ENCODE assay signal across 22 mouse cellular contexts in genomic region chr15:101271107-101271506, GRCm38 (mm10). TPM values are rescaled to one million over a fixed set of nuclear protein-coding genes. Genes with fewer than 3 reads are reported as not detected.
A peak's percentile ranks its signal among the peaks of the same experiment; 100 is the strongest.
DNase-seq lines count a peak whose midpoint lies in the region; ATAC-seq lines count a peak whose summit lies in the region.
"Had no signal": no experiment of that assay in that cellular context is flagged by ENCODE, and none has a peak within 500 bp of the region (broad histone marks: within the 10 kb centered on the region; RNA-seq: fewer than 3 reads in every experiment).

No protein-coding gene starts in this region.

- H3K36me3 ChIP-seq in neural tube, embryonic 13.5 days = peaks cover 43% of the 10 kb centered on the region
- H3K36me3 ChIP-seq in neural tube, embryonic 15.5 days = peaks cover 25% of the 10 kb centered on the region

- 75% methylated on average over 3 of the region's 3 CpGs for WGBS in neural tube, embryonic 13.5 days
- WGBS in neural tube, embryonic 15.5 days = 91% methylated on average over 3 of the region's 3 CpGs

- H3K4me1 ChIP-seq in neural tube, embryonic 13.5 days (replicated peaks) = peaks cover 13% of the 10 kb centered on the region
- peaks cover 13% of the 10 kb centered on the region for H3K4me1 ChIP-seq in neural tube, embryonic 15.5 days

- no peak overlapping the region for H3K4me3 ChIP-seq in neural tube, embryonic 13.5 days
- no peak overlapping the region for H3K4me3 ChIP-seq in neural tube, embryonic 15.5 days (replicated peaks)
- H3K4me3 ChIP-seq: embryonic facial prominence, embryonic 12.5 days; forebrain, embryonic 15.5 days; heart, adult 2 months; heart, embryonic 12.5 days had no signal

- no peak overlapping the region for H3K4me2 ChIP-seq in neural tube, embryonic 13.5 days
- no peak overlapping the region for H3K4me2 ChIP-seq in neural tube, embryonic 15.5 days
- H3K4me2 ChIP-seq: embryonic facial prominence, embryonic 12.5 days; forebrain, embryonic 15.5 days; heart, embryonic 12.5 days had no signal

- no peaks in the 10 kb centered on the region for H3K9me3 ChIP-seq in neural tube, embryonic 13.5 days
- H3K9me3 ChIP-seq in neural tube, embryonic 15.5 days (replicated peaks) = no peaks in the 10 kb centered on the region
- H3K9me3 ChIP-seq: embryonic facial prominence, embryonic 12.5 days; forebrain, embryonic 15.5 days; heart, embryonic 12.5 days had no signal

- no peak for ATAC-seq in neural tube, embryonic 13.5 days (ENCODE audit: low read depth)
- no peak for ATAC-seq in neural tube, embryonic 15.5 days (ENCODE audit: low FRiP score)
- ATAC-seq in megakaryocyte progenitor cell, adult 5-6 weeks (replicated peaks; ENCODE audit: poor library complexity) = no peak
- ATAC-seq: activated CD4-positive, CD25-positive, alpha-beta regulatory T cell, adult 4 months; forebrain, embryonic 15.5 days; hindbrain, embryonic 16.5 days; Patski had no signal

- H3K27ac ChIP-seq in neural tube, embryonic 13.5 days (replicated peaks) = peak overlapping the region; percentile 29; the same call in 1 of the 2 replicates
- no peak overlapping the region for H3K27ac ChIP-seq in neural tube, embryonic 15.5 days (replicated peaks)
- H3K27ac ChIP-seq: embryonic facial prominence, embryonic 12.5 days; forebrain, embryonic 15.5 days; heart, adult 2 months had no signal

- peaks cover 26% of the 10 kb centered on the region for H3K27me3 ChIP-seq in neural tube, embryonic 13.5 days
- H3K27me3 ChIP-seq in neural tube, embryonic 15.5 days (replicated peaks) = peaks cover 17% of the 10 kb centered on the region
- H3K27me3 ChIP-seq: heart, embryonic 12.5 days; Patski had no signal

- peak; percentile 53 to 57 for DNase-seq in adrenal gland, adult (ENCODE audit: inconsistent age in 2 of 2, low spot score in 1 of 2)
- DNase-seq in adrenal gland, postnatal 36 days = no peak
- no peak for DNase-seq in neural tube, embryonic 10.5 days (ENCODE audit: extremely low spot score, low spot score)
- DNase-seq in heart, postnatal 14 days = no peak
- DNase-seq: adrenal gland, postnatal 25 days; B cell, adult 2 months; cerebellum, adult 11 months; cerebellum, adult 8-10 months; cerebellum, postnatal 14 days; gastrocnemius, postnatal 10 days; heart, adult 2 months; heart, postnatal 36 days had no signal

- H3K9ac ChIP-seq in neural tube, embryonic 13.5 days = no peak overlapping the region
- peak overlapping the region; percentile 30; the same call in 1 of the 2 replicates for H3K9ac ChIP-seq in neural tube, embryonic 15.5 days (replicated peaks)
- H3K9ac ChIP-seq: embryonic facial prominence, embryonic 12.5 days; forebrain, embryonic 15.5 days; heart, embryonic 12.5 days had no signal

- intact Hi-C loops in heart, postnatal 14 days (cut with DNase I) = no loop called here

RNA-seq across cellular contexts. Expression of gene Atg101, which starts 13.0 kb away (rescaled TPM):
- 10 to 100 TPM; 53.6 to 90.1 TPM for total RNA-seq in adrenal gland, postnatal 36 days (2021)
- 77.9 and 84.7 TPM in 2 replicates for polyA plus RNA-seq in neural tube, embryonic 13.5 days (2015; fragmentation: Nextera tagmentation; extraction: Ambion mirVana)
- 77.2 TPM in 2 replicates for polyA plus RNA-seq in neural tube, embryonic 15.5 days (2015; fragmentation: Nextera tagmentation; extraction: Ambion mirVana)
- total RNA-seq in heart, postnatal 14 days (2021) = 10 to 100 TPM; 24.7 to 25.5 TPM
- 7.9 and 13.1 TPM in 2 replicates for total RNA-seq in megakaryocyte progenitor cell, adult 5-6 weeks (2015)
- total RNA-seq in megakaryocyte progenitor cell, adult 5-6 weeks (2017) = 58.6 and 63.5 TPM in 2 replicates

RNA-seq across cellular contexts. Expression of gene Nr4a1, which starts 17.0 kb away (rescaled TPM):
- 1,000 to 10,000 TPM in 1 of 2 experiments, 100 to 1,000 TPM in 1; 924 to 1,160 TPM for total RNA-seq in adrenal gland, postnatal 36 days (2021)
- 6.4 and 7.6 TPM in 2 replicates for polyA plus RNA-seq in neural tube, embryonic 13.5 days (2015; fragmentation: Nextera tagmentation; extraction: Ambion mirVana)
- 7.9 and 10.6 TPM in 2 replicates for polyA plus RNA-seq in neural tube, embryonic 15.5 days (2015; fragmentation: Nextera tagmentation; extraction: Ambion mirVana)
- total RNA-seq in heart, postnatal 14 days (2021) = 10 to 100 TPM; 14.0 to 63.1 TPM
- total RNA-seq in megakaryocyte progenitor cell, adult 5-6 weeks (2015) = 6.5 and 11.3 TPM in 2 replicates
- total RNA-seq in megakaryocyte progenitor cell, adult 5-6 weeks (2017) = 7.1 and 7.9 TPM in 2 replicates

RNA-seq across cellular contexts. Expression of gene 6030408B16Rik, which starts 21.9 kb away (rescaled TPM):
- under 1 TPM; 0.36 to 0.40 TPM for total RNA-seq in adrenal gland, postnatal 36 days (2021)
- 0.43 and 0.60 TPM in 2 replicates for polyA plus RNA-seq in neural tube, embryonic 13.5 days (2015; fragmentation: Nextera tagmentation; extraction: Ambion mirVana)
- 0.44 and 0.63 TPM in 2 replicates for polyA plus RNA-seq in neural tube, embryonic 15.5 days (2015; fragmentation: Nextera tagmentation; extraction: Ambion mirVana)
- 1 to 10 TPM; 1.7 to 1.8 TPM for total RNA-seq in heart, postnatal 14 days (2021)
- not detected in 2 replicates for total RNA-seq in megakaryocyte progenitor cell, adult 5-6 weeks (2015)
- not detected in 2 replicates for total RNA-seq in megakaryocyte progenitor cell, adult 5-6 weeks (2017)
- total RNA-seq: common myeloid progenitor, adult 5-6 weeks had no signal
- polyA plus RNA-seq: Patski had no signal

RNA-seq across cellular contexts. Expression of gene Grasp, which starts 47.1 kb away (rescaled TPM):
- 10 to 100 TPM; 18.7 to 60.1 TPM for total RNA-seq in adrenal gland, postnatal 36 days (2021)
- 4.4 and 4.8 TPM in 2 replicates for polyA plus RNA-seq in neural tube, embryonic 13.5 days (2015; fragmentation: Nextera tagmentation; extraction: Ambion mirVana)
- polyA plus RNA-seq in neural tube, embryonic 15.5 days (2015; fragmentation: Nextera tagmentation; extraction: Ambion mirVana) = 2.2 and 2.5 TPM in 2 replicates
- total RNA-seq in heart, postnatal 14 days (2021) = 10 to 100 TPM; 12.9 to 14.0 TPM
- total RNA-seq in megakaryocyte progenitor cell, adult 5-6 weeks (2015) = 0.98 and 1.1 TPM in 2 replicates
- 1.00 and 1.1 TPM in 2 replicates for total RNA-seq in megakaryocyte progenitor cell, adult 5-6 weeks (2017)
- polyA plus RNA-seq: activated CD4-positive, CD25-positive, alpha-beta regulatory T cell, adult 4 months had no signal

Comparison
In these comparisons a context has a peak if more than half of its experiments do, and no peak if none do; other contexts are left out.
1. DNase-seq: peak in adrenal gland, adult (2 of 2); none in adrenal gland, postnatal 36 days (0 of 2), neural tube, embryonic 10.5 days (single experiment) and heart, postnatal 14 days (0 of 2).
2. RNA of gene Nr4a1, which starts 17.0 kb away (total RNA-seq): 924 to 1,160 TPM in adrenal gland, postnatal 36 days; 14.0 to 63.1 TPM in heart, postnatal 14 days and 6.5 to 11.3 TPM in megakaryocyte progenitor cell, adult 5-6 weeks; every median in the first group is over 10 times any median in the second.